Mouse (Mus musculus) MEL (cell line): ENCODE data around the gene Etv5. TPM values are rescaled to one million over a fixed set of nuclear protein-coding genes. Genes with fewer than 3 reads are reported as not detected.
"Not testable (repeated sequence)": the region's sequence is repeated elsewhere in the genome, so short reads cannot be mapped to it uniquely, and the experiment has no call there.

Experiments
- DNase-seq: peaks from one replicate; pipeline ENCODE4 v3.0.0; 2011; ENCODE audit warnings: low read depth, low spot score
- H3K27ac ChIP-seq: 2 replicates; pipeline ENCODE4 v1.5.1; 2012; ENCODE audit warnings: low read depth, mild to moderate bottlenecking, control low read depth, low read length, moderate library complexity; ENCODE audit not compliant: control insufficient read depth
- H3K27me3 ChIP-seq, 2 experiments: fragments of 150-350 bp in 1 of 2; sonication (generic) in 1 of 2; 2 replicates each; pipeline ENCODE4 v1.6.1; 2012; ENCODE audit warnings: low read length in 2 of 2, mild to moderate bottlenecking in 2 of 2, improper control_type of control experiment in 1 of 2, moderate library complexity in 1 of 2; ENCODE audit not compliant: insufficient read depth in 2 of 2, control insufficient read depth in 1 of 2
- H3K36me3 ChIP-seq, 2 experiments: 2 replicates each; pipeline ENCODE4 v1.6.1; 2012 to 2014; ENCODE audit warnings: low read length in 2 of 2, improper control_type of control experiment in 1 of 2, inconsistent platforms in 1 of 2, mild to moderate bottlenecking in 1 of 2; ENCODE audit not compliant: insufficient read depth in 2 of 2, control insufficient read depth in 1 of 2
- H3K4me1 ChIP-seq, 2 experiments: fragments of 150-350 bp in 1 of 2; sonication (generic) in 1 of 2; 2 replicates each; pipeline ENCODE4 v1.6.1; 2012; ENCODE audit warnings: low read length in 2 of 2, improper control_type of control experiment in 1 of 2, mild to moderate bottlenecking in 1 of 2; ENCODE audit not compliant: insufficient read depth in 2 of 2, control insufficient read depth in 1 of 2
- H3K4me3 ChIP-seq, 2 experiments: fragments of 150-350 bp in 1 of 2; sonication (generic) in 1 of 2; 2 replicates each; pipeline ENCODE4 v1.5.1; 2012; ENCODE audit warnings: low read depth in 2 of 2, low read length in 2 of 2, mild to moderate bottlenecking in 2 of 2, moderate library complexity in 2 of 2, control low read depth in 1 of 2, improper control_type of control experiment in 1 of 2; ENCODE audit not compliant: control insufficient read depth in 1 of 2, insufficient read depth in 1 of 2
- H3K79me2 ChIP-seq: 2 replicates; pipeline ENCODE4 v1.6.1; 2012; ENCODE audit warnings: mild to moderate bottlenecking, low read length, moderate library complexity; ENCODE audit not compliant: control insufficient read depth, poor library complexity, insufficient read depth
- H3K9ac ChIP-seq: 2 replicates; pipeline ENCODE4 v1.6.1; 2012; ENCODE audit warnings: low read depth, mild to moderate bottlenecking, control low read depth, low read length, moderate library complexity; ENCODE audit not compliant: control insufficient read depth, poor library complexity, severe bottlenecking
- H3K9me3 ChIP-seq: fragments of 150-350 bp; sonication (generic); replicated peaks from 2 replicates; pipeline ENCODE4 v1.6.1; 2012; ENCODE audit warnings: mild to moderate bottlenecking, low read length, improper control_type of control experiment, moderate library complexity; ENCODE audit not compliant: insufficient read depth
- CHD2 ChIP-seq: IDR thresholded peaks from 2 replicates; pipeline ENCODE4 v1.6.1; 2011; ENCODE audit warnings: low read length, improper control_type of control experiment
- E2F4 ChIP-seq: IDR thresholded peaks from 2 replicates; pipeline ENCODE4 v1.6.1; 2011; ENCODE audit warnings: low read depth, low read length, improper control_type of control experiment, borderline replicate concordance
- ELF1 ChIP-seq: IDR thresholded peaks from 2 replicates; pipeline ENCODE4 v1.6.1; 2014; ENCODE audit warnings: low read depth, mild to moderate bottlenecking, inconsistent platforms, low read length, improper control_type of control experiment, moderate library complexity
- EP300 ChIP-seq, 2 experiments: IDR thresholded peaks; 2 replicates each; pipeline ENCODE4 v1.6.1; 2011; ENCODE audit warnings: improper control_type of control experiment in 2 of 2, low read length in 2 of 2, low read depth in 1 of 2, mild to moderate bottlenecking in 1 of 2
- ETS1 ChIP-seq: IDR thresholded peaks from 2 replicates; pipeline ENCODE4 v1.6.1; 2012; ENCODE audit warnings: low read depth, mild to moderate bottlenecking, inconsistent platforms, low read length, improper control_type of control experiment, moderate library complexity
- GABPA ChIP-seq: IDR thresholded peaks from 2 replicates; pipeline ENCODE4 v1.6.1; 2012; ENCODE audit warnings: low read depth, mild to moderate bottlenecking, inconsistent platforms, low read length, improper control_type of control experiment, moderate library complexity
- GATA1 ChIP-seq: IDR thresholded peaks from 2 replicates; pipeline ENCODE4 v1.6.1; 2011; ENCODE audit warnings: low read depth, low read length, improper control_type of control experiment
- HCFC1 ChIP-seq: IDR thresholded peaks from 2 replicates; pipeline ENCODE4 v1.6.1; 2012; ENCODE audit warnings: low read depth, mild to moderate bottlenecking, inconsistent platforms, low read length, improper control_type of control experiment, moderate library complexity
- JUND ChIP-seq: IDR thresholded peaks from 2 replicates; pipeline ENCODE4 v1.6.1; 2011; ENCODE audit warnings: low read depth, mild to moderate bottlenecking, improper control_type of control experiment, low read length
- MAX ChIP-seq: IDR thresholded peaks from 2 replicates; pipeline ENCODE4 v1.6.1; 2011; ENCODE audit warnings: low read length, improper control_type of control experiment
- MAZ ChIP-seq: IDR thresholded peaks from 2 replicates; pipeline ENCODE4 v1.6.1; 2012; ENCODE audit warnings: low read depth, mild to moderate bottlenecking, inconsistent platforms, low read length, improper control_type of control experiment
- MYB ChIP-seq: IDR thresholded peaks from 2 replicates; pipeline ENCODE4 v1.6.1; 2011; ENCODE audit warnings: mild to moderate bottlenecking, low read depth, low read length, improper control_type of control experiment
- NRF1 ChIP-seq: IDR thresholded peaks from 2 replicates; pipeline ENCODE4 v1.6.1; 2014; ENCODE audit warnings: low read depth, mild to moderate bottlenecking, inconsistent platforms, low read length, improper control_type of control experiment, moderate library complexity; ENCODE audit not compliant: poor library complexity, insufficient read depth, severe bottlenecking
- POLR2A ChIP-seq, 2 experiments: IDR thresholded peaks; 2 replicates each; pipeline ENCODE4 v1.6.1; 2011 to 2012; ENCODE audit warnings: low read length in 2 of 2, mild to moderate bottlenecking in 2 of 2, control low read depth in 1 of 2, improper control_type of control experiment in 1 of 2, low read depth in 1 of 2, moderate library complexity in 1 of 2; ENCODE audit not compliant: control insufficient read depth in 1 of 2, insufficient read depth in 1 of 2, poor library complexity in 1 of 2
- RCOR1 ChIP-seq: IDR thresholded peaks from 2 replicates; pipeline ENCODE4 v1.6.1; 2012; ENCODE audit warnings: low read depth, mild to moderate bottlenecking, inconsistent platforms, low read length, improper control_type of control experiment
- TCF12 ChIP-seq: IDR thresholded peaks from 2 replicates; pipeline ENCODE4 v1.6.1; 2014; ENCODE audit warnings: low read depth, mild to moderate bottlenecking, inconsistent platforms, low read length, improper control_type of control experiment, moderate library complexity
- UBTF ChIP-seq: IDR thresholded peaks from 2 replicates; pipeline ENCODE4 v1.6.1; 2012; ENCODE audit warnings: low read depth, mild to moderate bottlenecking, inconsistent platforms, low read length, improper control_type of control experiment, moderate library complexity, borderline replicate concordance; ENCODE audit not compliant: insufficient read depth
- USF2 ChIP-seq, 2 experiments: IDR thresholded peaks; 2 replicates each; pipeline ENCODE4 v1.6.1; 2011 to 2012; ENCODE audit warnings: improper control_type of control experiment in 2 of 2, low read length in 2 of 2, borderline replicate concordance in 1 of 2, inconsistent platforms in 1 of 2, low read depth in 1 of 2, mild to moderate bottlenecking in 1 of 2; ENCODE audit not compliant: insufficient read depth in 1 of 2
- ZNF384 ChIP-seq: IDR thresholded peaks from 2 replicates; pipeline ENCODE4 v1.6.1; 2012; ENCODE audit warnings: low read depth, mild to moderate bottlenecking, inconsistent platforms, low read length, improper control_type of control experiment
- polyA plus RNA-seq, 2 experiments: library from polyadenylated mRNA; stranded (reverse) in 1 of 2; unstranded in 1 of 2; fragments of >175 nt in 1 of 2; fragments of >200 nt in 1 of 2; gene quantifications; 2 replicates each; pipeline versions ENCODE4 v1.2.1 to v1.2.4; 2012; ENCODE audit warnings: low replicate concordance in 2 of 2, low read depth in 1 of 2; ENCODE audit not compliant: insufficient read length in 2 of 2, insufficient read depth in 1 of 2, missing spikeins in 1 of 2
- total RNA-seq: library from RNA; depleted of rRNA; stranded (reverse); fragments of 300-350 nt; gene quantifications from 2 replicates; pipeline ENCODE4 v1.2.3, GENCODE M21; 2012

Gene Etv5
- total and polyA plus RNA-seq, 3 experiments: 8.2 to 18.3 TPM; not detected in 1

GRCm38 (mm10) chr16:22389146-22389911 is 50.2 kb downstream of the Etv5 start:
- DNase-seq: no peak
- no peaks in the 10 kb centered on the region for H3K79me2 ChIP-seq
- no peaks in the 10 kb centered on the region for H3K27me3 ChIP-seq
- no peaks in the 10 kb centered on the region; a peak in 2 of 4 replicates for H3K36me3 ChIP-seq
- no peak overlapping the region for H3K27ac ChIP-seq
- no peak overlapping the region for H3K4me3 ChIP-seq
- no peaks in the 10 kb centered on the region for H3K4me1 ChIP-seq
- no peaks in the 10 kb centered on the region for H3K9me3 ChIP-seq
- TF ChIP-seq NRF1 (no peak), E2F4 (no peak), USF2 (IDR thresholded peaks at IDR 0.05; ENCODE audit: borderline replicate concordance in 1 of 2, insufficient read depth in 1 of 2, low read depth in 1 of 2, low read length in 2 of 2) (no peak), HCFC1 (no peak), ELF1 (no peak), ETS1 (no peak), JUND (no peak), MAX (no peak), RCOR1 (no peak), MAZ (no peak), TCF12 (no peak), UBTF (no peak), MYB (no peak)
- no peak overlapping the region for H3K9ac ChIP-seq

GRCm38 (mm10) chr16:22387731-22388130 is 51.8 kb downstream of the Etv5 start:
- H3K27ac ChIP-seq: no peak overlapping the region
- no peaks in the 10 kb centered on the region for H3K4me1 ChIP-seq
- TF ChIP-seq POLR2A (IDR thresholded peaks at IDR 0.05; ENCODE audit: control insufficient read depth in 1 of 2, insufficient read depth in 1 of 2, low read depth in 1 of 2, low read length in 2 of 2, poor library complexity in 1 of 2) (no peak), CHD2 (no peak), UBTF (no peak), ZNF384 (no peak), EP300 (IDR thresholded peaks at IDR 0.05; ENCODE audit: low read depth in 1 of 2, low read length in 2 of 2) (no peak), USF2 (IDR thresholded peaks at IDR 0.05; ENCODE audit: borderline replicate concordance in 1 of 2, insufficient read depth in 1 of 2, low read depth in 1 of 2, low read length in 2 of 2) (no peak), GATA1 (no peak), GABPA (no peak)
- H3K27me3 ChIP-seq: no peaks in the 10 kb centered on the region
- H3K36me3 ChIP-seq: no peaks in the 10 kb centered on the region; a peak in 2 of 4 replicates
- H3K4me3 ChIP-seq: no peak overlapping the region
- no peaks in the 10 kb centered on the region for H3K79me2 ChIP-seq
- no peak overlapping the region for H3K9ac ChIP-seq
- H3K9me3 ChIP-seq: no peaks in the 10 kb centered on the region
- DNase-seq: no peak

DNA sequence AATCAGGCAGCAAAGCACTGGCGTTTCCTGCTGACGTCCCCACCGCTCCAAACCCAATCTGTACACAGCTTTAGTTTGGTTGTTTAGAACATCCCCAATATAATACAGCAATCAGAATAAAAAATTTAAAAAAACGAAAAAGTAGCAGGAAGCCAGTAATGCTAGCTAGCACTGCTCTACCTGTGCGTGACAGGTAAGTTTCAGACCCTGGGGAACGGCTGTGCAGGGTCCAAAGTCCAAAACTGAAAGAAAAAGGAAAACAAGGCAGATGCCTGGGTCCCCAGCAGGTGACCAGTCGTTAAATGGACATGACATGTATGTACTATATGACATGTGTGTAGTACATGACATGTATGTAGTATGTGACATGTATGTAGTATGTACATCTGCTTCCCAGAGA is 57.5 kb downstream of the Etv5 start:
- not testable (repeated sequence) for H3K9ac ChIP-seq

More for the DNA sequence above, 57.5 kb downstream of the Etv5 start:
- DNase-seq, H3K4me3 ChIP-seq, H3K27me3 ChIP-seq, H3K9me3 ChIP-seq, H3K36me3 ChIP-seq, H3K27ac ChIP-seq, H3K79me2 ChIP-seq, H3K4me1 ChIP-seq: not testable (repeated sequence)
